Mouse (Mus musculus): ENCODE measurements around the gene Fzd1.
A peak's percentile ranks its signal among the peaks of the same experiment; 100 is the strongest.

Gene Fzd1

DNA sequence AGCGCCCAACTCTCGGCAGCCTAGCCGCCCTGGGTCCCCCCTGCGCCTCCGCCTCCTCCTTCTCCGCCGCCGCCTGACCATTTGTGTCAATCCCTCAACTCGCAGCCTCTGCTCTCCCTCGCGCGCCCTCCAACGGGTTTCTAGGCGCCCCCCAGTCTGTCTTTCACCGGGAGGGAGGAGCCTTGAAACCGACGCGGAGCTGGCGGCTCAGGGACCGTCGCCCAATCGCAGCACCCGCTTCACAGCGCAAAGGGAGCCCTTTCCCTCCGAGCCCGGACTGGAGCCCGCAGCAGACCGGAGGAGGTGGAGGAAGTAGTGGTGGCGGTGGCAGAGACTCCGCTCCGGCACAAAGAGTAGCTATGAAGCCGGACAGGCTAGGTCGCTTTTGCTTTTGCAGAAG is at the start of gene Fzd1:
Gene Fzd1 (minus strand): TSS at position 134 of the 400 bp plus-strand sequence.
- DNase-seq (ENCODE audit: low read depth, low spot score), result peak; percentile 80

- no peak for DNase-seq (ENCODE audit: low read depth, low spot score)
These were observed 47.4 kb upstream of the Fzd1 start for GRCm38 (mm10) chr5:4805228-4805627.

DNA sequence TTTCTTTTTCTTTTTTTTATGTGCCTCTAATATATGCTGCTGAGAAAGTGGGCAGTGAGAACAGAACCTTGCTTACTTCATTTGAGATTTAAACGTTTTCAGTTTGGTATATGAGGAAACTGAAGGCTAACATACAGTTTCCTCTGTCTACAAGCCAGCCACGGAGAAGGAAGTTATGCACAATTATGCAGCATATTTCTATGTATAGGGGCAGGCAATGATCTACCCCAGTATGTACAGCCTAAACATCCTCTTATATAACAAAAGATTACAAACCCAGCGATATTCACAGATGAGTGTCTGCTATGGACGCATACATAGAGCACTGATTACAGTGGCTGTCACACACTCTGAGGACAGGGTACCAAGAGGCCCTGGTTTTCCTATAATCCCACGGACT is 45.9 kb upstream of the Fzd1 start:
- no peak for DNase-seq (ENCODE audit: low read depth, low spot score)

DNA sequence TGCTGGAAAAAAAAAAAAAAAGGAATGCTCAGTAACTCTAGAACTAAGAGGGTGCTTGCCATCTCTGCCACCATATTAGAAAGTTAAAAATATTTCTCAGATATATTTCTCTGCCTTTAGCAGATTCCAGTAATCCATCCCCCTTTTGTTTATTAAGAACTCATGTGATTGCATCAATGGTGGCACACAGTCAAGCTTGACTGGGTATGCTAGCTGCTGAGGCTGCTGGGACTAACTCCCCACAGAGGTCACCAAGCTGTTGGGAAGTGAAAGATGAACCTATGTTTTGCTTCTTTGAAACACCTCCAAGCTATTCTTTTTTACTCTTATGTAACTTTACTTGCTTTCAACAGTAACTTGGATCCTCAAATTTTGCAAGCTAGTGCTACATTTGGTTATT is 44.1 kb upstream of the Fzd1 start:
- DNase-seq (ENCODE audit: low read depth, low spot score), result no peak

- no peak for DNase-seq (ENCODE audit: low read depth, low spot score)
These were observed 43.4 kb upstream of the Fzd1 start for GRCm38 (mm10) chr5:4801096-4801850.

GRCm38 (mm10) chr5:4791219-4791618 is 33.4 kb upstream of the Fzd1 start:
- DNase-seq (ENCODE audit: low read depth, low spot score), result no peak

DNA sequence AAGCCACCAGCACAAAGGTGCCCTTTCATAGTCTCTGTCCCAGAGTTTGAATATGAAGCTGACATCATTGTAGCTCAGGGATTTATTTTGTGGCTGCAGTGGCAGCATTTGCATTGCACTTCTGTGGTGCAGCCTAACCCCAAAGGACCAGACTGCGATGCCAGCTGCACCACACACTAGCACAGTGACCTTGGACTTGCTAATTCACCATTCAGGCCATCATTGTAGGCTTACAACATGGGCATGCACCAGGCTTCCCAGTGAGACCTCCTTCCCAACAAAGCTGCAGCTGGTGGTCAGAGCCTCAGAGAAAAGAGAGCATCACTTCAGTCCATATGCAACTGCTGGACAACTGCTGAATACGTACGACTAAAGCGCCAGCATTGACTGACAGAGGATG is 32.4 kb upstream of the Fzd1 start:
- no peak for DNase-seq (ENCODE audit: low read depth, low spot score)

DNA sequence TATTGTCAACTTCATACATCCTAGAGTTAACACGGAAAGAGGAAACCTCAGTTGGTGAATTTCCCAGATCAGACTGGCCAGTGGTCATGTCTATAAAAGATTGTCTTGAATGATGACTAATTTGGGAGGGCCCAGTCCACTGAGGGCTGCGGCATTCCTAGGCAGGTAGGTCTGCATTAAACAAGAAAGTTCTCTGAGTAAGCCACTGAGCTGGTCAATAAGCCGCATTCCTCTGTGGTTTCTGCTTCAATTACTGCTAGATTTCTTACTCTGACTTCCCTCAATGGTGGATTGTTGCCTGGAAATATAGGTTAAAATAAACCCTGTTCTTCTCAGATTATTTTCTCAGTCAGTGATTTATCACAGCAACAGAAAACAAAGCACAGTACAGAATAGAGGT is 30.6 kb upstream of the Fzd1 start:
- DNase-seq (ENCODE audit: low read depth, low spot score), result no peak

DNA sequence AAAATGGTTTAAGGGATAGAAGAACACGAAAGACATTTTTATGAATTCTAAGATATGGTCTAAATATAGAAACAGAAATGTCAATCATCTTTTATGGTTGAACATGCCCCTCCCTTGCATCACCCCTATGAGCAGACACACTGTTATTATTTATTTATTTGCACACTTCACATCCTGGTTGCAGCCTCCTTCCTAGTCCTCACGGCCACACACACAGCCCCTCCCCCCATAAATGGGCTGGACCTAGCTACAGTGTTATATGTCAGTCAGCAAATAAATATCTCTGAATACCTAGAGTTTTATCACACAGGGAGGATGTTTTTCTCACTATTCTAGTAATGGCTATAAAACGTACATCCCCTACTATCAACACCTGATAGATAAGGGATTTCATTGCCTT is 29.0 kb upstream of the Fzd1 start:
- DNase-seq (ENCODE audit: low read depth, low spot score), result no peak

- DNase-seq (ENCODE audit: low read depth, low spot score), result no peak
These were observed 20.4 kb upstream of the Fzd1 start for GRCm38 (mm10) chr5:4778274-4778673.

GRCm38 (mm10) chr5:4776495-4776894 is 18.7 kb upstream of the Fzd1 start:
- no peak for DNase-seq (ENCODE audit: low read depth, low spot score)

DNA sequence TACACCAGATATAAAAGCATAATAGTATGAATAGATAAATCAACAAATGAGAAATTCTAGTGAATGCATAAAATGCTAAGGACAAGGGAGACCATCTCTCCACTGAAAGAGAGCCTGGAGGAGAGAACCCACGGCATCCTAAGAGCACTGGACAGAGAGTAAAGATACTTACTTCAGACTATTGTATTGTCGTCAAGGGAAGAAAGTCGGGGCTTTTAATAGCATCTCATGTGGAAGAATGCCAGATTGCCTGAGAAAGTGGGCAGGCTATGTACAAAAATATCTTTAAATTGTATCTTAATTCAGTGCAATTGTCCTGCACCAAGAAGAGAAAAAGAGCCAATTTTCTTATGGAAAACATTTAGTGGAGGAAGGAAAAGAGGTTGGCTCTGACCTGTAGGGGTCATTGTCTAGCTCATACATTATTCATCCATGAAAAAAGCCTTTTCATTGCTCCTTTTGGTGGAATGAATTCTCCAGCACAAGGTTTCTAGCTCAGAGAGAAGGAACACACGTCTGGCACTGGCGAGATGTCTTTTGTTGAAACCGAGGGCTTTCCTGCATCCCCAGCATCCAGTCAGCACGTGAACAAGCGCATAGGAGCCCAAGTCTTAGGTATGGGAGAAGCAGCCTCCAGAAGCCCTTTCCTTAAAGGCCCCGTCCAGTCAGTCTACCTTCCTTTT is 15.4 kb upstream of the Fzd1 start:
- no peak for DNase-seq (ENCODE audit: low read depth, low spot score)

GRCm38 (mm10) chr5:4770609-4771008 is 12.8 kb upstream of the Fzd1 start:
- DNase-seq (ENCODE audit: low read depth, low spot score), result no peak

DNA sequence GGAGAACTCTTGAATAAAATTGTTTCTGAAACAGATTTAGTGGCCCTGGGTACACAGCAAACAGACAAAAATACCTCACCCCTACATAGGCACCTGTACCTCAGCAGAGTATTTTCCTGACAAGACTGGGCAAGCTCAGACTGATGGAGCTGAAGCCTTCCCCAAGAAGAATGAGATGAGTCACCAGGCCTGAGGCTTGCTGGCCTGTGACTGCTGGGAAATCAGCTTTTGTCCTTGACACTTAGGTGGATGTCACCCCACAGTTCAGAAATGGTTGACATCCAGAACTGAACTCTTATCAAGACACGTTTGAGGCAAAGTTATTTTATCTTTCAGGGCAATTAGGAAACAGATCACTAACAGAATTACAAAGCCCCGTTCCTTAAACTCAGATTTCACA is 10.1 kb upstream of the Fzd1 start:
- no peak for DNase-seq (ENCODE audit: low read depth, low spot score)

GRCm38 (mm10) chr5:4766719-4767118 is 8.9 kb upstream of the Fzd1 start:
- no peak for DNase-seq (ENCODE audit: low read depth, low spot score)

GRCm38 (mm10) chr5:4761891-4762290 is 4.1 kb upstream of the Fzd1 start:
- DNase-seq (ENCODE audit: low read depth, low spot score), result no peak

DNA sequence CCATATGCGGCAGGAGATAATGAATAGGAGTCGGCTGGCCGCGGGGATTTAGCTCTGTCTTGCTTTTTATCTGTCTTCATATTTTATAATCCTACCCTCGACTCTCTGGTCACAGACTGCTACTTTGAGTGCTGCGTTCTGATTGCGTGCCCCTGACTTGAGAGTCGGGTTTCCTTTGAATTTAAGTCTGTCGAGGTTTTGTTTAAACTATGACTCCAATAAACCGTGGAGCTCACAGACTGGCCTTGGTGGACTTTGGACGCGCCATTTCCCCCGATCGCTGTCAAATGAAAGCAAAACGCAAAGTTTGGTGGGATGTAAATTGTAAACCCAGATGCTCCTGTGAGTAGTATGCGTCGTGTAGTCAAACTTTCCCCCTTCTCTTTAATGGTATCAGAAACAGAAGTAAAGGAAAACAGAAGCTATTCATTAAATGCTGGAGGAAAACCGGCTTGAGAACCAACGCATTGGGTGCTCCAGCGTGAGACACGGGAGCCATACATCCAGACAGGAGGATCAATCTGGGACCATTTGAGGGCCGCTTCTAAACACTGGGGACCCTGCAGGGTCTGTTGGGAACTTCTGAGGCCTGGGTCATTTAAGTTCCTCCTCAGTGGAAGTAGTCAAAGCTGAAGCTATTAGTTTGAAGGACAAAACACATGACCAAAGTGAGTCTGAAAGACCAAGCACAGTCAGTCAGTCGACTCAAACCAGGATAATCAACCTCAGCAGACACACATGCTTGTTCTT is 671 bp upstream of the Fzd1 start:
- DNase-seq (ENCODE audit: low read depth, low spot score), result peak; percentile 22

DNA sequence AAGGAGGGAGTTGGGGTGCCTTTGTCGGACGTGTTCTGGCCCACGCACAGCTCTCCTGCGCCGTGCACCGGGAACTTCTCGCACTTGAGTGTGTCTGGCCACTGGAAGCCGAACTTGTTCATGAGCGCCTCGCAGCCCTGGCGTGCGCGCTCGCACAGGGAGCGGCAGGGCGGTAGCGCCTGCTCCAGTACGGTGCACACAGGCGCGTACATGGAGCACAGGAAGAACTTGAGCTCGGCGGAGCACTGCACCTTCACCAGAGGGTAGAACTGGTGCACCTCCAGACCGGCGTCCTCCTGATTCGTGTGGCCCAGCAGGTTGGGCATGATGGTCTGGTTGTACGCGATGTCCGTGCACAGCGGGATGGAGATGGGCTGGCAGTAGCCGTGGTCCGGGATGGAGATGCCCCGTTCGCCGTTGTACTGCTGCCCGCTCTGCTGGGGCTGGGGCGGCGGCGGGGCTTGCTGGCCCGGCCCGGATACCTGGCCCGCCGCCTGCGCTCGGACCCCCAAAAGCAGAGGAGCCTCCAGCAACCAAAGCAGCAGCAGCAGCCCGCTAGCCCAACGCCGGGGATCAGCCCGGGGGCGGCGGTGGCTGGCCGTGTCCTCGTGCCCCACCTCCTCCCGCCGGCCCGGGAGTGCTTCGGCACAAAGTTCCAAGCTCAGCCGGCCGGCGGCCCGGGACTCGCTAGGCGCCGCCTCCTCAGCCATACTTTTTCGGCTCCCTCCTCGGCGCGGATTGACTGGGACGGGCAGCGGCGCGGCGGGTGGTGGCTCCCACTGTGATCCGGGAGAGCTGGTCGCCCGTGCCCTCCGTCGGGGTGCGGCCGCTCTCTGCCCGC is 744 bp downstream of the Fzd1 start:
- no peak for DNase-seq (ENCODE audit: low read depth, low spot score)

- no peak for DNase-seq (ENCODE audit: low read depth, low spot score)
These were observed 1.7 kb downstream of the Fzd1 start for GRCm38 (mm10) chr5:4756001-4756681.

- no peak for DNase-seq (ENCODE audit: low read depth, low spot score)
These were observed 2.5 kb downstream of the Fzd1 start for GRCm38 (mm10) chr5:4755326-4755725.

DNA sequence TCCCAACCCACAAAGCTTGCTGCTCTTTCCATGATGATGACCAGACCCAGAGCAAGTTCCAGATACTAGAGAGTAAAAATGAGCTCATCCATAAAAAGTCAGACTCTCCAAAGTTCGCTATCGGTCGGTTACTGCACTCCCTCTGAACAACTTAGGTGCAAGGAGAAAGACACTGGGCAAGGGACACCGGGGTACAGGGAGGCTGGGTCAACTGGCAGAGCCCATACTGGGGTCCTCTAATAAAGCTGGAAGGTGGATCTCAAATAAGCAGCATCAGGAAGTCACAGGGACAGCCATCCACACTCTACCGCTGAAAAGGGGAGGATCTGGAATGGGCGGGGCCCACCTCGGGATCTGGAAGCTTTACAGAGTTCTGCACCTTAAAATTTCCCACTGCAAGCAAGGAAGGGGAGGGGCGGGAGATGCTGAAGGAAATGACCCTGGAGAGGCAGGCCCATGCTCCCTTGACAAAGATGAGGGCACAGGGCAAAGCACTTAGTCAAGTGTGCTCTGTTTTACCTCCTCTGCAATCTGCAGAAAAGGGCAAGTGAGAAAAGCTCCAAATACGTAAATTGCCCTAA is 3.0 kb downstream of the Fzd1 start:
- DNase-seq (ENCODE audit: low read depth, low spot score), result no peak

Data from telencephalon, adult 2 months (tissue).